Mouse (Mus musculus): ENCODE data around the gene Rab23. TPM values are rescaled to one million over a fixed set of nuclear protein-coding genes. Genes with fewer than 3 reads are reported as not detected.

The Rab23 gene
- polyA plus RNA-seq (2015; fragmentation: Nextera tagmentation; extraction: Ambion mirVana) = 11.1 and 13.6 TPM in 2 replicates

GRCm38 (mm10) chr1:33719733-33720225, at the start of gene Rab23:
Gene Rab23, plus strand, starts transcription at chr1:33719887.

GRCm38 (mm10) chr1:33757491-33758041, 37.9 kb downstream of the Rab23 start, which contains the start of gene Bag2:
Gene Bag2, minus strand, starts transcription at chr1:33757795.

Other genes with a start within 250 kb of the Rab23 start
- gene Prim2, start 50.1 kb upstream of the Rab23 start, polyA plus RNA-seq (2015; fragmentation: Nextera tagmentation; extraction: Ambion mirVana) = 15.5 and 18.6 TPM in 2 replicates
- gene Bag2, start 37.9 kb downstream of the Rab23 start, polyA plus RNA-seq (2015; fragmentation: Nextera tagmentation; extraction: Ambion mirVana) = 19.4 and 25.6 TPM in 2 replicates
- 10.7 and 16.0 TPM in 2 replicates for gene Zfp451, start 94.7 kb downstream of the Rab23 start, polyA plus RNA-seq (2015; fragmentation: Nextera tagmentation; extraction: Ambion mirVana)
- gene Bend6, start 187.9 kb downstream of the Rab23 start, polyA plus RNA-seq (2015; fragmentation: Nextera tagmentation; extraction: Ambion mirVana) = 0.79 and 1.6 TPM in 2 replicates
- 21.9 and 23.0 TPM in 2 replicates for gene Dst, start 188.3 kb downstream of the Rab23 start, polyA plus RNA-seq (2015; fragmentation: Nextera tagmentation; extraction: Ambion mirVana)

Measured in adrenal gland, postnatal 0 days (tissue).